Mouse (Mus musculus) small intestine, adult 10 weeks (tissue): ENCODE results near the gene Plod3. TPM values are rescaled to one million over a fixed set of nuclear protein-coding genes. Genes with fewer than 3 reads are reported as not detected.

ENCODE experiments used
- polyA plus RNA-seq: library from polyadenylated mRNA; stranded (reverse); fragments of 350-450 nt; fragmentation: Illumina TruSeq; extraction: RNeasy Lipid Tissue Mini Kit (QIAGEN cat#74804); gene quantifications from one replicate; pipeline ENCODE4 v1.2.3, GENCODE M21; 2014; ENCODE audit warnings: low replicate concordance

The Plod3 gene
- polyA plus RNA-seq = 0.45 TPM

DNA sequence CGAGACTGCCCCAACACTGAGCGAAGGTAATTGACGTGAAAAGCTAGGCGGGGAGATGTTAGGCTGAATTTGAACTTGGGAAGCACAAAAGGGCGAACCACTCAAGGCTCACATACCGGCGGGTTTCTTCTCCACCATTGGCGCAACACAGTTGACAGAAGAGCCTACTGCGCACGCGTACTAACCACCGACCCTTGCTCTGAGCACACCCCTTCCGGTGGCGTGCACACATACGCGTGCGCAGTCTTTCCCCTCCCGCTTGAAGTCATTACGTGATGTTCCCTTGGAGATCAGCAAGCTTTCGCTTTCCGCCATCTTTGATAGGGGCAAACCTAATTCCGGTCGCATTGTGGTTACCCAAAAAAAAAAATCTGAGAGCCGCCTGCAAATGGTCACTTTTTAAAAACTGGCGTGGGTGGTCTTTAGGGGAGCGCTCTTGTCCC, at the start of gene Plod3:
Gene Plod3 (plus strand): TSS at position 325 of the 443 bp plus-strand sequence.

DNA sequence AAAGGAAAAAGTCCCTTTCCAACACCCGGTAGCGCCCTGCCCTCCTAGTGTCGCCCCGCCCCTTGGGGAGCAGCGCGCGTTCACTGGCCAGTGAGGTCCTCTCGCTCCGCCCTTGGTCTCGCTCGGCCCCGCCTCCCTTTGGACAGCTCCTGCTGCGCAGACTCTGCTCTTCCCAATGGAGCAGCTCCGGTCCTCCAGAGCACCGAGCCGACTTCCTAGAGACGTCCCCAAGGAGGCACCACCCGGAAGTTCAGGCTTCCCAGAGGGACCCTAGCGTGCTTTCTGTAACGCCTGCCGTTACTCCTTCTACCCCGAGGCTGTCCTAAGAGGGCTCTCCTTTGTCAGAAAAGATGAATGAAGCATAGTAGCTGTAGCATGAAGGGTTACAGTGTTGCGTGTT, 33.8 kb upstream of the Plod3 start, which contains the start of gene Fis1:
Gene Fis1 (plus strand): TSS at position 261 of the 400 bp plus-strand sequence.

DNA sequence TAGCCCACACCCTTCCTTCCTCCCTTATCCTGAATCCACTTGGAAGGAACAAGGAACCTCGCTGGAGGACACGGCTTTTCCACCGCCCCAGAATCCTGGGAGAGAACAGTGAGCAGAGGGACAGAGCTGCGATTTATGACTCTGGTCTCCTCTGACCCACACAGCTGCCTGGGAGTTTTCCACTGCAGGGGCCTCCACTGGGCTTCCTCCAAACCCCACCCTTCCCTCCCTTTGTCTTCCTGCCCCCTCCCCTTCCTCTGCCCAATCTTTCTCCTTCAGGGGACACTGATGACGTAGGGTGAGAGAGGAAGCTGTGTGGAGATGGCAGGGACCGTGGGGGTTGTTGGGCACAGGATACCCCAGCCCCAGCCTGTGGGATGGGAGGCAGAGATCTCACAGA, 20.5 kb upstream of the Plod3 start, which contains the start of gene Cldn15:
Gene Cldn15 (plus strand): TSS at position 286 of the 400 bp plus-strand sequence.

DNA sequence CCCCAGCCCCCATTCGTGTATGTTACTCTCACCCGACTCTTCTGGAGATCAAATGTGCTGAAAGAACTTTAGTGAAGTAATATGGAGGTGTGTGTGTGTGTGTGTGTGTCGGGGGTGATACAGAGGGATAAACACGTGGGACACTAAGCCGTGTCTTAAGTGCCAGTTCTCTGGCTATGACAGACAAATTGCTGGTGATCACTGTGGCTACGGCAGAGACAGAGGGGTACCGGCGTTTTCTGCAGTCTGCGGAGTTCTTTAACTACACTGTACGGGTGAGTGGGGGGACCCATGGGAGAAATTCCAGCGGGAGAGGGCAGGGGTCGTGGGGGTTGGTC, 1.1 kb downstream of the Plod3 start, which contains the start of gene Znhit1:
Gene Znhit1 (minus strand): TSS at position 88 of the 338 bp plus-strand sequence.

DNA sequence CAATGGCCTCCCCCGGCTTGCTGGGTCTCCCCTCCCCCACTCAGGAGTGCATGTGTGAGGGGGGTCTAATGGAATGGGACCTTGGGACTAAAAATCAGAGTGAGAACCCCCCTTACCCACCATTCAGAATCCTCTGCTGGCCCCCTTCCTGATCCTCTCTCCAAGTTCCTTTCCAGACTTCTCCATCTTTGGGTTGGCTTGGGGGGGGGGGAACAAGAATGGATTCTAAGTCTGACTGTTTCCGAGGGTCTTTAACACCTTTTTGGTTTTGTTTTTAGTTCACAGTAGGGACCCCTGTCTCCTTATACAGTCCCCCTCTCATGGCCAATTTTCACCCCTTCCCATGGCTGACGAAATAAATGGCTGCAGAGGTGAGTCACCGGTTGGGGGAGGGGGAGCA, 39.3 kb downstream of the Plod3 start, which contains the start of gene Vgf:
Gene Vgf (plus strand): TSS at position 301 of the 400 bp plus-strand sequence.

DNA sequence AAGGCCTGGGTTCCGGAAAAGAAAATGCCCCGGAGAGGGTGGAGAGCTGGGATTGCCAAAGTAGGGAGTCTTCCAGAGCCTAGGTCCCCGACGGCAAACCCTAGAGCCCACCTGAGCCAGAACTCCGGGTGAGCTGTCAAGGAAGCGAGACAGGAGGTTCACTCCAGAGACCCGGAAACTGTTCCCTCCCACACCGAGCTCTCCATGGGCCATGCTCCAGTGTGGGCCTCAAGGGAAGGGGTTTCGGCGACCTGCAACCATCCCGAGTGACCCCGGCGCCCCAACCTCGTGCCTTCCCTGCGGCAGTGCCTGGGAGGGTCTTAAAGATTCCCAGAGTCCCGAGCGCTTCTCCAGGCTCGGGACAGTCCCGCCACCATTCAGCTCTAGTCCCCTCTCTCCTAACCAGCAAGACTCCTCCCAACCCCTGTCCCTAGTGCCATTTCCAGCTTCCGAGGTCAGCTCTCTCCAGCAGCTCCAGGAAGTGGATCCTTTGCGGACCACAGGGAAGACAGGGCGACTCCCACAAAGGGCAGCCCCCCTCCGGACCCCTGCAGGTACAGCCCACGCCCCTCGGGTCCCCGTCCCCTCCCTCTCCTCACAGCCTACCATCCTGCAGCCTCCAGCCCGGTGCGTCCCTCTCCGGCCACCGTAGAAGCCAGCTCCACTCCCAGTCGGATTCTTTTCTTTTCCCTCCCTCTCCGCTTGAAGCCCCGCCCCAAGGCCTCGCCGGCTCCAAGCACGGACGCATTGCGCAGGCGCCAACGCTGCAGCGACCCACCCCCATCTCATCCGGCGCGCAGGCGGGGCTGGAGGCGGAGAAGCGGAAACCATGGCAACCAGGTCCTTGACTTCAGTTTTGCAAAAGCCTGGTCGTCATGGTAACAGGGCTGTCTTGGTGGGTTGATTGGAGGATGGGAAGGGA, 58.8 kb downstream of the Plod3 start, which contains the start of gene Ap1s1:
Gene Ap1s1 (minus strand): TSS at position 734 of the 922 bp plus-strand sequence.

Other genes starting within 250 kb of the Plod3 start
- gene Col26a1, start 103.8 kb upstream of the Plod3 start, polyA plus RNA-seq = not detected
- gene Ift22, start 78.9 kb upstream of the Plod3 start, polyA plus RNA-seq = 3.0 TPM
- gene Fis1, start 33.7 kb upstream of the Plod3 start, polyA plus RNA-seq = 3.2 TPM
- 94.9 TPM for gene Cldn15, start 20.4 kb upstream of the Plod3 start, polyA plus RNA-seq
- 1.9 TPM for gene Znhit1, start 1.0 kb downstream of the Plod3 start, polyA plus RNA-seq
- not detected for gene Vgf, start 39.4 kb downstream of the Plod3 start, polyA plus RNA-seq
- gene Ap1s1, start 59.1 kb downstream of the Plod3 start, polyA plus RNA-seq = 10.1 TPM
- 1.2 TPM for gene Serpine1, start 85.2 kb downstream of the Plod3 start, polyA plus RNA-seq
- gene Trim56, start 129.2 kb downstream of the Plod3 start, polyA plus RNA-seq = 26.4 TPM
- gene Muc3, start 162.3 kb downstream of the Plod3 start, polyA plus RNA-seq = 739 TPM
- 5.4 TPM for gene Muc3a, start 225.4 kb downstream of the Plod3 start, polyA plus RNA-seq